Mouse (Mus musculus) liver, embryonic 11.5 days (tissue): ENCODE results near the gene Kazald1. TPM values are rescaled to one million over a fixed set of nuclear protein-coding genes. Genes with fewer than 3 reads are reported as not detected.

ENCODE experiments used
- ATAC-seq: fragments of 200-750 bp; cut with Nextera tagmentation; replicated peaks from 2 replicates; pipeline ENCODE4 v1.8.0; 2017; ENCODE audit warnings: moderate number of reproducible peaks, mild to moderate bottlenecking, moderate TSS enrichment, moderate library complexity; ENCODE audit not compliant: low FRiP score
- DNase-seq: peaks from one replicate; pipeline ENCODE4 v3.0.0-alpha.2; 2017; ENCODE audit warnings: low spot score
- H3K27ac ChIP-seq: fragments of 300-500 bp; sonication (generic); 2 replicates; pipeline ENCODE4 v1.5.1; 2014; ENCODE audit warnings: mild to moderate bottlenecking, low read depth, low read length, control low read depth
- H3K27me3 ChIP-seq: fragments of 300-500 bp; sonication (generic); replicated peaks from 2 replicates; pipeline ENCODE4 v1.6.1; 2014; ENCODE audit warnings: low read length, mixed read lengths; ENCODE audit not compliant: control insufficient read depth, insufficient read depth
- H3K36me3 ChIP-seq: fragments of 300-500 bp; sonication (generic); 2 replicates; pipeline ENCODE4 v1.6.1; 2014; ENCODE audit warnings: mild to moderate bottlenecking, low read length, moderate library complexity, mixed read lengths; ENCODE audit not compliant: control insufficient read depth, insufficient read depth
- H3K4me1 ChIP-seq: fragments of 300-500 bp; sonication (generic); replicated peaks from 2 replicates; pipeline ENCODE4 v1.6.1; 2014; ENCODE audit warnings: low read length, mixed read lengths; ENCODE audit not compliant: control insufficient read depth, insufficient read depth
- H3K4me2 ChIP-seq: fragments of 300-500 bp; sonication (generic); 2 replicates; pipeline ENCODE4 v1.6.1; 2014; ENCODE audit warnings: mild to moderate bottlenecking, control low read depth, moderate library complexity
- H3K4me3 ChIP-seq: fragments of 300-500 bp; sonication (generic); 2 replicates; pipeline ENCODE4 v1.5.1; 2014; ENCODE audit warnings: low read depth, low read length, control low read depth
- H3K9ac ChIP-seq: fragments of 300-500 bp; sonication (generic); 2 replicates; pipeline ENCODE4 v1.6.1; 2014; ENCODE audit warnings: low read depth, low read length, control low read depth
- H3K9me3 ChIP-seq: fragments of 300-500 bp; sonication (generic); 2 replicates; pipeline ENCODE4 v1.6.1; 2016; ENCODE audit warnings: low read length, inconsistent platforms, mixed read lengths; ENCODE audit not compliant: control insufficient read depth
- WGBS: fragments of 180-500 bp; shearing (Covaris S2); extraction: QIAGEN DNeasy Blood & Tissue Kit; methylation state at CpG from one replicate; pipeline ENCODE4 v1.1.7; 2014; 5-methylcytosine and 5-hydroxymethylcytosine counted together
- polyA plus RNA-seq: library from polyadenylated mRNA; unstranded; fragments of >200 nt; fragmentation: Nextera tagmentation; extraction: Ambion mirVana; gene quantifications from 2 replicates; pipeline ENCODE4 v1.2.1, GENCODE M21; 2014

Gene Kazald1
- polyA plus RNA-seq, 1 experiment from 2014 or later: 1.6 TPM

GRCm38 (mm10) chr19:45110681-45111080, 35.6 kb downstream of the Kazald1 start:
- Histone ChIP-seq H3K27ac (no peak overlapping the region), H3K9ac (no peak overlapping the region), H3K4me3 (no peak overlapping the region), H3K4me1 (no peaks in the 10 kb centered on the region; the same call in 1 of the 2 replicates), H3K36me3 (no peaks in the 10 kb centered on the region), H3K27me3 (0 out of 2 replicates have a peak, but pooled peaks cover 5% of the 10 kb centered on the region), H3K9me3 (no peaks in the 10 kb centered on the region), H3K4me2 (no peak overlapping the region)
- WGBS: 53% methylated on average over 8 of the region's 8 CpGs
- no peak for ATAC-seq
- no peak for DNase-seq

GRCm38 (mm10) chr19:45112444-45112843, 37.4 kb downstream of the Kazald1 start:
- DNase-seq (no peak), ATAC-seq (no peak)
- Histone ChIP-seq H3K9me3 (no peaks in the 10 kb centered on the region), H3K9ac (no peak overlapping the region), H3K4me3 (no peak overlapping the region), H3K27ac (no peak overlapping the region), H3K36me3 (no peaks in the 10 kb centered on the region), H3K4me1 (no peaks in the 10 kb centered on the region; the same call in 1 of the 2 replicates), H3K27me3 (0 out of 2 replicates have a peak, but pooled peaks cover 2% of the 10 kb centered on the region), H3K4me2 (no peak overlapping the region)
- 83% methylated on average over 6 of the region's 6 CpGs for WGBS

GRCm38 (mm10) chr19:45113791-45114460, 38.9 kb downstream of the Kazald1 start:
- Histone ChIP-seq H3K27me3 (peaks cover 3% of the 10 kb centered on the region), H3K36me3 (no peaks in the 10 kb centered on the region), H3K27ac (peak overlapping the region; percentile 28; the same call in 1 of the 2 replicates), H3K9ac (no peak overlapping the region), H3K4me2 (no peak overlapping the region), H3K4me3 (no peak overlapping the region), H3K9me3 (no peaks in the 10 kb centered on the region), H3K4me1 (no peaks in the 10 kb centered on the region; the same call in 1 of the 2 replicates)
- WGBS: 7% methylated on average over 18 of the region's 18 CpGs
- DNase-seq (peak; percentile 58), ATAC-seq (peak; percentile 41; the same call in 1 of the 2 replicates)

GRCm38 (mm10) chr19:45114772-45115171, 39.7 kb downstream of the Kazald1 start:
- Histone ChIP-seq H3K36me3 (no peaks in the 10 kb centered on the region), H3K9ac (no peak overlapping the region), H3K4me3 (no peak overlapping the region), H3K4me1 (no peaks in the 10 kb centered on the region; the same call in 1 of the 2 replicates), H3K27me3 (peaks cover 3% of the 10 kb centered on the region), H3K27ac (no peak overlapping the region), H3K4me2 (no peak overlapping the region), H3K9me3 (no peaks in the 10 kb centered on the region)
- ATAC-seq (no peak; the same call in 1 of the 2 replicates), DNase-seq (no peak)
- 36% methylated on average over 3 of the region's 3 CpGs for WGBS

GRCm38 (mm10) chr19:45116798-45117197, 41.8 kb downstream of the Kazald1 start:
- H3K36me3 ChIP-seq: no peaks in the 10 kb centered on the region
- no peak overlapping the region for H3K27ac ChIP-seq
- ATAC-seq: no peak
- 56% methylated on average over 1 of the region's 1 CpGs for WGBS
- H3K9ac ChIP-seq: no peak overlapping the region
- no peak overlapping the region for H3K4me3 ChIP-seq
- H3K4me1 ChIP-seq: no peaks in the 10 kb centered on the region; the same call in 1 of the 2 replicates
- no peak overlapping the region for H3K4me2 ChIP-seq
- H3K27me3 ChIP-seq: peaks cover 9% of the 10 kb centered on the region
- no peak for DNase-seq
- H3K9me3 ChIP-seq: no peaks in the 10 kb centered on the region

Other genes starting within 250 kb of the Kazald1 start
- 49.8 and 50.1 TPM in 2 replicates for gene Slf2, start 144.1 kb upstream of the Kazald1 start, polyA plus RNA-seq
- 4.7 and 4.9 TPM in 2 replicates for gene Sema4g, start 86.1 kb upstream of the Kazald1 start, polyA plus RNA-seq
- 24.9 and 25.1 TPM in 2 replicates for gene Twnk, start 69.6 kb upstream of the Kazald1 start, polyA plus RNA-seq
- 62.2 and 65.3 TPM in 2 replicates for gene Mrpl43, start 68.8 kb upstream of the Kazald1 start, polyA plus RNA-seq
- gene Lzts2, start 60.8 kb upstream of the Kazald1 start, polyA plus RNA-seq: 28.6 and 31.4 TPM in 2 replicates
- gene Pdzd7, start 29.5 kb upstream of the Kazald1 start, polyA plus RNA-seq: 0.09 TPM in 1 of 2 replicates, not detected in the other
- gene Sfxn3, start 27.7 kb upstream of the Kazald1 start, polyA plus RNA-seq: 6.3 and 6.8 TPM in 2 replicates
- gene Tlx1, start 75.4 kb downstream of the Kazald1 start, polyA plus RNA-seq: 0.29 and 0.32 TPM in 2 replicates
- gene Lbx1, start 160.6 kb downstream of the Kazald1 start, polyA plus RNA-seq: 0.14 and 0.58 TPM in 2 replicates